Mouse (Mus musculus) lung, embryonic 16.5 days (tissue): ENCODE data around the gene Gm49384. TPM values are rescaled to one million over a fixed set of nuclear protein-coding genes. Genes with fewer than 3 reads are reported as not detected.

Source experiments
- ATAC-seq: fragments of 200-750 bp; cut with Nextera tagmentation; 2 replicates; pipeline ENCODE4 v1.8.0; 2017; ENCODE audit warnings: low read depth, mild to moderate bottlenecking, moderate library complexity
- H3K27ac ChIP-seq: fragments of 300-500 bp; sonication (generic); 2 replicates; pipeline ENCODE4 v1.5.1; 2014; ENCODE audit warnings: mild to moderate bottlenecking, control low read depth, low read length
- H3K27me3 ChIP-seq: fragments of 300-500 bp; sonication (generic); 2 replicates; pipeline ENCODE4 v1.6.1; 2014; ENCODE audit warnings: low read depth, low read length, mixed read lengths; ENCODE audit not compliant: control insufficient read depth, insufficient read depth
- H3K36me3 ChIP-seq: fragments of 300-500 bp; sonication (generic); 2 replicates; pipeline ENCODE4 v1.6.1; 2014; ENCODE audit warnings: low read length; ENCODE audit not compliant: control insufficient read depth, insufficient read depth
- H3K4me1 ChIP-seq: fragments of 300-500 bp; sonication (generic); replicated peaks from 2 replicates; pipeline ENCODE4 v1.6.1; 2014; ENCODE audit warnings: low read length, mixed read lengths; ENCODE audit not compliant: control insufficient read depth, insufficient read depth
- H3K4me2 ChIP-seq: fragments of 300-500 bp; sonication (generic); 2 replicates; pipeline ENCODE4 v1.6.1; 2014; ENCODE audit warnings: low read depth, low read length, control low read depth
- H3K4me3 ChIP-seq: fragments of 300-500 bp; sonication (generic); 2 replicates; pipeline ENCODE4 v1.5.1; 2014; ENCODE audit warnings: mild to moderate bottlenecking, low read length, control low read depth
- H3K9ac ChIP-seq: fragments of 300-500 bp; sonication (generic); 2 replicates; pipeline ENCODE4 v1.6.1; 2014; ENCODE audit warnings: low read length, control low read depth
- H3K9me3 ChIP-seq: fragments of 300-500 bp; sonication (generic); 2 replicates; pipeline ENCODE4 v1.6.1; 2016; ENCODE audit warnings: low read length; ENCODE audit not compliant: control insufficient read depth
- WGBS: fragments of 180-500 bp; shearing (Covaris S2); extraction: QIAGEN DNeasy Blood & Tissue Kit; methylation state at CpG from one replicate; pipeline ENCODE4 v1.1.7; 2014; 5-methylcytosine and 5-hydroxymethylcytosine counted together
- polyA plus RNA-seq: library from polyadenylated mRNA; unstranded; fragments of >200 nt; fragmentation: Nextera tagmentation; extraction: Ambion mirVana; gene quantifications from 2 replicates; pipeline ENCODE4 v1.2.1, GENCODE M21; 2015

Gm49384 gene
- polyA plus RNA-seq, 1 experiment from 2014 or later, result 25.8 TPM

GRCm38 (mm10) chr12:69229251-69229650 lies 25.2 kb upstream of the Gm49384 start:
- no peak overlapping the region for H3K4me3 ChIP-seq
- no peaks in the 10 kb centered on the region for H3K9me3 ChIP-seq
- 0 out of 2 replicates have a peak, but pooled peaks cover 3% of the 10 kb centered on the region for H3K4me1 ChIP-seq
- H3K27ac ChIP-seq, result no peak overlapping the region
- no peak for ATAC-seq
- 55% methylated on average over 2 of the region's 2 CpGs for WGBS
- no peaks in the 10 kb centered on the region; the same call in 1 of the 2 replicates for H3K36me3 ChIP-seq
- H3K4me2 ChIP-seq, result no peak overlapping the region
- no peaks in the 10 kb centered on the region for H3K27me3 ChIP-seq
- H3K9ac ChIP-seq, result no peak overlapping the region

DNA sequence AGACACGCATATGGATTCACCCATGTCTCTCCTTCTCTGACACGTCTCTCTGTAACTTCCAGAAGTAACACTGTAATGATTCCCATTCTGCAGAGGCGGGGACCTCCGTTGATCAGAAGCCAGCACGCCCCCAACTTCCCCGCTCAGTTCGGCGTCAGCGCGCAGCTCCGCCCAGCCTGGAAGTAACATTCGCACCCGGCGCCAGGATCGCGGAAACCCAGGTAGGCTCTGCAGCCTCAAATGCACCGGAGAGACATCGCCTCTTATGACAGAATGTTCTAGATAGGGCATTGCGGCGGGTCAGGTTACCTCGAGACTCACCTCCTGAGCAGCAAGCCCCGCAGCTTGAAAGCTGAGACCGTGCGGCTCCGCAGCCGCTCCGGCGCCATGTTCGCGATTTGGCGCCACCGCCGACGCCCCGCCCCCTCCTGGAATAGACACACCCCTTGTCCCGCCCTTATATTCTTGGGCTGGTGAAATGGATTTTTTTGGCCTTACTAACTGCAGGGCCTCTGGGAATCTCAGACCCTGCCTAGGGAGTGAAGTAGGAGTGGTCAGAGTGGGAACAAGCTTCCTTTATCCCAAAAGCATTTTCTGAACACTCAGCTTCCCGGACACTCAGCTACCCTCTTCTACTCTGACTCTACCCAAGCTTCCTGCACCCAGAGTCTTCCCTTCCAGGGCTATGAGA lies 23.9 kb upstream of the Gm49384 start, which contains the start of gene Pole2:
Pole2 (minus strand) TSS at position 420 of the 691 bp plus-strand sequence.
- H3K9ac ChIP-seq, result peak within 1 kb of the TSS; percentile 76
- no peaks in the 10 kb centered on the region for H3K9me3 ChIP-seq
- H3K4me2 ChIP-seq, result peak within 1 kb of the TSS; percentile 53
- peak within 1 kb of the TSS; percentile 82 for H3K4me3 ChIP-seq
- under 1% methylated on average over 37 of the region's 37 CpGs for WGBS
- peaks cover 2% of the 10 kb centered on the region for H3K36me3 ChIP-seq
- peak within 1 kb of the TSS; percentile 93 for H3K27ac ChIP-seq
- ATAC-seq, result peak; percentile 98
- H3K4me1 ChIP-seq, result 0 out of 2 replicates have a peak, but pooled peaks cover 3% of the 10 kb centered on the region
- H3K27me3 ChIP-seq, result no peaks in the 10 kb centered on the region

GRCm38 (mm10) chr12:69220613-69221277 lies 16.7 kb upstream of the Gm49384 start:
- peaks cover 11% of the 10 kb centered on the region for H3K36me3 ChIP-seq
- 92% methylated on average over 19 of the region's 19 CpGs for WGBS
- no peak overlapping the region for H3K9ac ChIP-seq

DNA sequence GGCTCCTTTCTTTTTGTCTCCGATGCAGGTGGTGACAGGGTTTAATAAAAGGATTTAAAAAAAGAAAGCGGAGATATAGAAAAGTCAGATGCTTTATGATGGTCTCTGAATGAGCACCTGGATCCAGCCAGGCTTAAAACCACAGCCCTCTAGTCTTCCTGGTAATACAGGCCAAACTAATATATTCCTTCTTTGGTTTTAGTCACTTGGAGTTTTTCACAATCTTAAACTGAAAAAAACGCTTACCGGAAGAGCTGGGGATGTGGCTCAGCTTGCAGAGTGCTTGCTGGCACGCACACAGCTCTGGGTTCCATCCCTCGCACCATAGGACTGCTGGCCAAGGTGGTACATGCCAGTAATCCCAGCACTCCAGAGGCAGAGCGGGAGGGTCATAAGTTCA lies 12.5 kb upstream of the Gm49384 start:
- Histone ChIP-seq H3K9me3 (no peaks in the 10 kb centered on the region), H3K36me3 (peaks cover 17% of the 10 kb centered on the region), H3K4me3 (no peak overlapping the region), H3K4me1 (no peaks in the 10 kb centered on the region), H3K27me3 (no peaks in the 10 kb centered on the region), H3K27ac (no peak overlapping the region), H3K4me2 (no peak overlapping the region), H3K9ac (no peak overlapping the region)
- WGBS, result 93% methylated on average over 7 of the region's 7 CpGs
- ATAC-seq, result no peak

More at GRCm38 (mm10) chr12:69220613-69221277, 16.7 kb upstream of the Gm49384 start:
- no peaks in the 10 kb centered on the region for H3K4me1 ChIP-seq
- no peak for ATAC-seq
- no peak overlapping the region for H3K27ac ChIP-seq
- H3K4me2 ChIP-seq, result no peak overlapping the region
- no peak overlapping the region for H3K4me3 ChIP-seq
- no peaks in the 10 kb centered on the region for H3K9me3 ChIP-seq
- no peaks in the 10 kb centered on the region for H3K27me3 ChIP-seq

- no peaks in the 10 kb centered on the region for H3K9me3 ChIP-seq
- 79% methylated on average over 3 of the region's 3 CpGs for WGBS
- H3K4me3 ChIP-seq, result no peak overlapping the region
- no peak overlapping the region for H3K9ac ChIP-seq
- no peaks in the 10 kb centered on the region for H3K4me1 ChIP-seq
- H3K27ac ChIP-seq, result no peak overlapping the region
- H3K36me3 ChIP-seq, result peaks cover 14% of the 10 kb centered on the region
- H3K4me2 ChIP-seq, result no peak overlapping the region
- H3K27me3 ChIP-seq, result no peaks in the 10 kb centered on the region
- no peak for ATAC-seq
Measured at GRCm38 (mm10) chr12:69215000-69215785, 11.1 kb upstream of the Gm49384 start.

DNA sequence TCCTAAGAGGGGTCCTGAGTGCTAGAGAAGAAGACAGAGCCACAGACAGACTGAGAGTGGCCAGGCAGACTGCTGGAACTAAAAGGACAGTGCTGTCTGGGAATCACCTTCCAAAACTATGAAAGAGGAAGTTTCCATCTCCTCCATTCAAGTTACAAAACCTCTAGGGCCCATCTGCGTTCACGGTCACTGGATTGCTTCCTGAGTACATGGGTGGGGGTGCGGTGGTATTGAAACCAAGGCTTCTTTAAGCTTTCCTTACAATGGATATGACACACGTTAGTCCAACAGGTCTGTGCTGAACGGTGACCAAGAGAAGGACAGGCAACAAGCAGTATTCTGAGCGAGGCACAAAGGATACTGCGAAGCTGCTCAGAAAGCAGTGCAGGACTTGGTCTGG lies 10.3 kb upstream of the Gm49384 start:
- no peak for ATAC-seq
- Histone ChIP-seq H3K4me2 (no peak overlapping the region), H3K36me3 (peaks cover 14% of the 10 kb centered on the region)

DNA sequence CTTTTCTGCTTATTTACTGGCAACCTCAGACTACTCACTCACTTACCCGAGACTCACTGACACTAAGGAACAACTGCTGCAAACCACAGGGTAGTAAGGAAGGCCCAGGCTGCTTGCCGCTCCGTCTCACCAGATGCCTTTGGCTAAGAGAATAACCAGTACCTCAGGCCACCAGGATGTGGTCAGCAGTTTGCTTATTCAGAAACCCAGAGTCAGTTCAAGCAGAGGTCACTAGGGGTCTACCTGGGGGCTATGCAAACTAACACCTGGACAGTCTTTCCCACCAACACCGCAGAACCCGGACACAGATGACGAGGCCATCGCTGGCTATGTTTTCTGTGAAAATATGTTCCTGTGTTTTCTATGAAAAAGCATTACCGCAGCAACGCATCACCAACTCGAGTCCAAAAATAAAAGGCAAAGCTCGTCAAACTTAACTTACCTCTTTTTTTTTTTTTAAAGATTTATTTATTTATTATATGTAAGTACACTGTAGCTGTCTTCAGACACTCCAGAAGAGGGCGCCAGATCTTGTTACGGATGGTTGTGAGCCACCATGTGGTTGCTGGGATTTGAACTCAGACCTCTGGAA lies 9.2 kb upstream of the Gm49384 start:
- H3K27ac ChIP-seq, result no peak overlapping the region
- peaks cover 19% of the 10 kb centered on the region for H3K36me3 ChIP-seq
- H3K9ac ChIP-seq, result no peak overlapping the region
- no peaks in the 10 kb centered on the region for H3K9me3 ChIP-seq
- H3K27me3 ChIP-seq, result no peaks in the 10 kb centered on the region
- no peak overlapping the region for H3K4me3 ChIP-seq
- ATAC-seq, result no peak
- H3K4me2 ChIP-seq, result no peak overlapping the region
- no peaks in the 10 kb centered on the region for H3K4me1 ChIP-seq
- 87% methylated on average over 13 of the region's 13 CpGs for WGBS

More for the DNA sequence above, 10.3 kb upstream of the Gm49384 start:
- H3K9ac ChIP-seq, result no peak overlapping the region
- H3K27ac ChIP-seq, result no peak overlapping the region
- no peaks in the 10 kb centered on the region for H3K9me3 ChIP-seq
- H3K4me3 ChIP-seq, result no peak overlapping the region
- no peaks in the 10 kb centered on the region for H3K4me1 ChIP-seq
- 88% methylated on average over 7 of the region's 7 CpGs for WGBS
- no peaks in the 10 kb centered on the region for H3K27me3 ChIP-seq

DNA sequence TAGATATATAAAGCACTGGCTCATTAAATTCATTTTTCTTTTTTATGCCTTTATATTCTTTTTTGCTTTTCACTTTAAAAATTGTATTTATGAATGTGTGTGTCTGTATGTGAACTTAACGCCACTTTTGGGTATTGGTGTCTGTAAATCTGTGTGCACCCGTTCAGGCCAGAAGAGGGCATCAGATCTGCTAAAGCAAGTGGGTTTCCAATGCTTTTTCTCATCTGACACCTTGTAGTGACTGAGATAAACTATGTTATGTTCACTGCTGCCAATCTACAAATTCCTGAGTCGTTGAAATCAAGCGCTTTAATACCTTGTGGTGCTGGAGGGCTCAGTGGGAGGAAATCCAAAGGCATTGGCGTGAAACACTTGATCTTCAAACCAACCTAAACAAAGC lies 7.0 kb upstream of the Gm49384 start:
- no peak overlapping the region for H3K4me2 ChIP-seq
- H3K36me3 ChIP-seq, result peaks cover 21% of the 10 kb centered on the region
- 68% methylated on average over 5 of the region's 5 CpGs for WGBS
- no peaks in the 10 kb centered on the region for H3K27me3 ChIP-seq
- H3K4me1 ChIP-seq, result no peaks in the 10 kb centered on the region
- no peak overlapping the region for H3K27ac ChIP-seq
- H3K9me3 ChIP-seq, result no peaks in the 10 kb centered on the region
- no peak overlapping the region for H3K9ac ChIP-seq
- H3K4me3 ChIP-seq, result no peak overlapping the region
- no peak for ATAC-seq
